Mouse (Mus musculus) embryonic fibroblast, embryonic 13.5 days (primary cell): ENCODE data around the gene Sez6. TPM values are rescaled to one million over a fixed set of nuclear protein-coding genes. Genes with fewer than 3 reads are reported as not detected.

Source experiments
- H3K27ac ChIP-seq: 2 replicates; pipeline ENCODE4 v1.5.1; 2012; ENCODE audit warnings: low read length, control low read depth, inconsistent platforms; ENCODE audit not compliant: insufficient read depth
- H3K4me1 ChIP-seq: 2 replicates; pipeline ENCODE4 v1.6.1; 2011; ENCODE audit warnings: low read length; ENCODE audit not compliant: control insufficient read depth, insufficient read depth
- H3K4me3 ChIP-seq: 2 replicates; pipeline ENCODE4 v1.5.1; 2011; ENCODE audit warnings: mild to moderate bottlenecking, control low read depth, low read length; ENCODE audit not compliant: insufficient read depth
- CTCF ChIP-seq: IDR thresholded peaks from 2 replicates; pipeline ENCODE4 v1.5.1; 2011; ENCODE audit warnings: mild to moderate bottlenecking, control low read depth, low read length, moderate library complexity, borderline replicate concordance; ENCODE audit not compliant: insufficient read depth
- POLR2A ChIP-seq: IDR thresholded peaks from 2 replicates; pipeline ENCODE4 v1.6.1; 2011; ENCODE audit warnings: low read depth, mild to moderate bottlenecking, control low read depth, low read length, moderate library complexity
- polyA plus RNA-seq: library from polyadenylated mRNA; stranded (reverse); fragments of >200 nt; gene quantifications from 2 replicates; pipeline ENCODE4 v1.2.4, GENCODE M21; 2011; ENCODE audit warnings: low read depth; ENCODE audit not compliant: missing spikeins, insufficient read length

The Sez6 gene
- polyA plus RNA-seq, 1 experiment = not detected

DNA sequence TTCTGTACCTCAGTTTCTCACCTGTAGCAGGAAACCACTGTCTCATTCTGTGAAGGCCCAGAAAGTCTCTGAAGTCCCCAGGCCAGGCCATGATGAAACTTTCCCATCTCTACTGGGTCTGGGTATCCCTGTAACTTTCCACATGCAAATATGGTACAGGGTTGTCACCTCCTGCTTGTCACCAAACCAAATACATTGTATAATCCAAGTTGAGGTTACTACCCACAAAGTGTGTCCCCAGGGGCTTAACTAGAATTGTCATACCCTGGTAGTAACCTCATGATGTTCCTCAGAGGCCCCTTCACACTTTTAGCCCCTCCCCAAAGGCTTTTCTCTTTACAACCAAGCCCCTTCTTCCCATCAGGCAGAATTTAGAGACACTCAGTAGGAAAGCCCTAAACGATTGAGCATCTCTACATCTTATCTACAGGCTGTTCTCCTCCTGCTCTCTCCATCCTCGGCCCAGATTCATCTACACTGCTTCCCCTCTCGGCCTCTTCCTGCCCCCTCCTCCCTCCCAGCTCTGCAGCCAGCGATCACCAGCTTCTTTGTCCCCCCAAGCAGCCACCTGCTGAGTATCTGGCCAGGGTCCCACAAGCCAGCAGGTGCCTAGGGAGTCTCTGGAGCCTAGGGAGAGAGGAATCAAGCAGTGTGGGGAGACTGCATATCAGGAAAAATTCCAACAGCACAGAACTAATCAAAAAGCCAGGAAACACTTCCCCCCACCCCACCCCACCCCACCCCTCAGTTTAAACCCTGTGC lies 7.2 kb downstream of the Sez6 start:
- no peak overlapping the region for H3K27ac ChIP-seq
- TF ChIP-seq CTCF (no peak), POLR2A (no peak)
- no peak overlapping the region for H3K4me3 ChIP-seq
- no peaks in the 10 kb centered on the region for H3K4me1 ChIP-seq

DNA sequence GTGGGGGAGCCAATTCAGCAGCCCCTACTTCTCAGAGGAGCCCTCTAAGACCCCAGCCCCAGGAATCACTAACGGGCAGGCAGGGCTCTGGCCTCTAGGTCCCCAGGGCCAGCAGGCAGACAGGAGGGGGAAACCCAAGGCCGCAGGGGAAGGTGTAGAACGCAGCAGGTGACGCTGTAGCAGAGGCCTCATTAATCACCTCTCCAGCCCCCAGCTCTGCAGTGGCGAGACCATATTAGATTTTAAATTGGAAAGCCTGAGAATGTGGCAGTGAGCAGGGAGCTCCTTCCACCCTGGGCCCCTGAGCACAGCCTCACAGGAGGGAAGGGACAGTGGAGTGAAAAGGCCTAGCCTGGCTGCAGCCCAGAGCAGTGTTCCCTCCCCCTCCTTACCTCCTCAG lies 11.6 kb downstream of the Sez6 start:
- Histone ChIP-seq H3K27ac (no peak overlapping the region), H3K4me3 (no peak overlapping the region), H3K4me1 (no peaks in the 10 kb centered on the region)
- TF ChIP-seq POLR2A (no peak), CTCF (no peak)

DNA sequence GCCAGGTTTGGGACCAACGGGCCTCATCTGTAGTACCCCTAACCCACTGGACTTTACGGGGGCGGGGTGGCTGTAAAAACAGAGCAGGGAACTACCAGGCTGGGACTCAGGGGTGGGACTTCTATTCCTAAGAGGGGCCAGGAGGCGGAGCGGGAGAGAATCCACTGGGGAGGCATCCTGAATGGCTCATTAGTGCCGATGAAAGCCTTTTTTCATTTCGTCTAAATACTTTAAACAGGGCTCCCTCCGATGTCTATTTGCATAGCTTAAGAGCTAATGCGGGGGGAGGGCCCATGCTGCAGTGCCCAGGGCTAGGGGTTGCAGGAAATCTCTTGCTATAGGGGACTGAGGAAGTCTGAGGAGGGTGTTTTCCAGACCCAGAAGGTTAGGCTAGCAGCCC lies 17.3 kb downstream of the Sez6 start:
- no peak overlapping the region for H3K27ac ChIP-seq
- TF ChIP-seq POLR2A (no peak), CTCF (no peak)
- H3K4me3 ChIP-seq = no peak overlapping the region
- no peaks in the 10 kb centered on the region for H3K4me1 ChIP-seq

DNA sequence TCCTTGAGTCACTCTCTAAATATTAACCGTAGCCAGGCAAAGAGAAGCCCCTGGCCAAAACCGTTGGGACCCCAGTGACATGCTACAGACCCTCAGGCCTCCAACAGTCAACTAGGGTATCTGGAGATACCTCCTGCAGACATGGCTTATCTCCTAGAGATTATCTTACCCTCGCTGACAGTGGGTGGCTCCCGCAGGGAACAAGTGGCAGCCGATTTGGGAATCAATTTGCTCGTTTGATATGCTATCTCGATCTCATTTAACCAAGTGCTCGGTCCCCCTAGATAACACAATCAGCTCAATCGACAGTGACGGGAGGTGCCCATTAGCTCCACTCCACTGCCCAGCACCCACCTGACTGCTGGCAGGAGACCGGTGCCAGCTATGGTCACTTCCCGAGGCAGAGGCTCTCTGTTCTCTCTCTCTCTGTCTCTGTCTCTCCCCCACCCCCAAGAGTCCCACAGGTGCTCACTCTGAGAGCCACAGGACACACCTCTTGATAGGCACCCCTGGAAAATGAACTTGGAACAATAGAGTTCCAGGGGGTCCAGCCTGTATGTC lies 19.6 kb downstream of the Sez6 start:
- TF ChIP-seq CTCF (no peak), POLR2A (no peak)
- H3K4me1 ChIP-seq = no peaks in the 10 kb centered on the region

DNA sequence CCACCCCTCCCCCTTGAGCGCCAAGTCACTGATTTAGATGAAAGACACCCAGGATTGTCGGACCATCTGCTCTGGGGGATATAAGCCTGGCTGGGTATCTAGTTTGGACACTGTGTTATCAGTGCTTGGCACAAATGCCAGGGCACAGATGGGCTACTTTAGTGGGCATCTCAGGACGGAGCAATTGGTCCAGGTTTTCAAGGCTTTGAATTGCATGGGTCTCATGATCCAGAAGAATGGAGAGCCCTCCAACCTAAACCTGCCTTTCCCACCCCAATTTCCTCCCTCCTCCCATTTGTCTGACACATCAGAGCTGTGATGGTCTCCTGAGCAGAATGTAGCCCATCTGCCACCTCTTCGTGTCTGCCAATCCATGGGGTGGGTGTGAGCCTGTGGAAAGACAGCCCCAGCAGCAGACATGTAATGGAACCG lies 20.2 kb downstream of the Sez6 start:
- Histone ChIP-seq H3K27ac (no peak overlapping the region), H3K4me3 (no peak overlapping the region), H3K4me1 (no peaks in the 10 kb centered on the region)
- TF ChIP-seq POLR2A = no peak
- TF ChIP-seq CTCF = no peak

More for the DNA sequence above, 19.6 kb downstream of the Sez6 start:
- Histone ChIP-seq H3K27ac (no peak overlapping the region), H3K4me3 (no peak overlapping the region)

DNA sequence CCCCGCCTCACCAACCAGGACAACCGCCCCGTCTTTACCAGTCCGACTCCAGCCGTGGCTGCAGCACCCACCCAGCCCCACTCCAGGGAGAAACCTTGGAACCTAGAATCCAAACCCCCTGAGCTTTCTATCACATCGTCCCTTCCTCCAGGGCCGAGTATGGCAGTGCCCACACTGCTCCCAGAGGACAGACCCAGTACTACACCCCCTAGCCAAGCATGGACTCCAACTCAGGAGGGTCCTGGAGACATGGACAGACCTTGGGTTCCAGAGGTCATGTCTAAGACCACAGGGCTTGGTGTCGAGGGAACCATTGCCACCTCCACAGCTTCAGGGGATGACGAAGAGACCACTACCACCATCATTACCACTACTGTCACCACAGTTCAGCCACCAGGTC lies 23.1 kb downstream of the Sez6 start:
- H3K27ac ChIP-seq = no peak overlapping the region
- TF ChIP-seq CTCF = 0 out of 2 replicates have a peak, but pooled peaks have one; percentile 4
- TF ChIP-seq POLR2A = no peak
- H3K4me3 ChIP-seq = no peak overlapping the region
- H3K4me1 ChIP-seq = no peaks in the 10 kb centered on the region

DNA sequence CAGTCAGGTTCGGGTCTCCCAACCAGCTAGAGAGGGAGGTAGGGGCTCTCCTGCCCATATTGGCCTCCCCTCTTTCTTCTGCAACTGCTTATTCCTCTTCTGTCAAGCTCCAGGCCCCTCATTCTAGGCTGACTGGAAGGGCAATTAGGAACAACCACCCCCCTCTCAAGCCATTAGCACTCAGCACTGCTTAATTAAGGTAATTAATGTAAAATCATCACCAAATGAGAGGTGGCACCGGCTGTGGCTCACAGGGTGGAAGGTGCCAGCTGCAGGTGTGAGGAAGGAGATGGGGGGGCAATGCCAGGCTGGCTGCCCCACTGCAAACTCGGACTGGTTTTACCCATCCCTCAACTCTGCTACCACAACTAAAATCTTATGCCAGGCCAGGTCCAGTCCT lies 25.8 kb downstream of the Sez6 start:
- H3K4me1 ChIP-seq = no peaks in the 10 kb centered on the region
- no peak for TF ChIP-seq POLR2A
- no peak for TF ChIP-seq CTCF
- no peak overlapping the region for H3K4me3 ChIP-seq
- no peak overlapping the region for H3K27ac ChIP-seq

DNA sequence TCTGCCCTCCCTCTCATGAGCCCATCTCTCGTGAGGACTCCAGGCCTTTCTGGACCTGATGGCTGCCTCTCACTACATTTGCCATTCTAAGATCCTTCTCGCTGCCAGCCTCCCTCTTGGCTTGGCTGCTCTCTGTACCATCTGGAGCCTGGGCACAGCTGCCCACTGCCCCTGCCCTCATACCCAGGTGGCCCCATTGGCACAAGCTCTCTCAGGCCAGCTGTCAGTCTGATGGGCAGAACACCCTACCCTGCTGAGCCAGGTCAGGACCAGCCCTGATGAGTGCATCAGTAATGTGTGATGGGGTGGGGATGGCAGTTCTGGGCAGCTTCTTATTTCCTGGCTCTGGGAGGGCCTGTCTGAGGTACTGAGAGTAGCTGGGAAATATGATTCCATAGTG lies 27.7 kb downstream of the Sez6 start:
- no peaks in the 10 kb centered on the region for H3K4me1 ChIP-seq
- no peak for TF ChIP-seq CTCF
- no peak for TF ChIP-seq POLR2A
- H3K27ac ChIP-seq = no peak overlapping the region
- no peak overlapping the region for H3K4me3 ChIP-seq

DNA sequence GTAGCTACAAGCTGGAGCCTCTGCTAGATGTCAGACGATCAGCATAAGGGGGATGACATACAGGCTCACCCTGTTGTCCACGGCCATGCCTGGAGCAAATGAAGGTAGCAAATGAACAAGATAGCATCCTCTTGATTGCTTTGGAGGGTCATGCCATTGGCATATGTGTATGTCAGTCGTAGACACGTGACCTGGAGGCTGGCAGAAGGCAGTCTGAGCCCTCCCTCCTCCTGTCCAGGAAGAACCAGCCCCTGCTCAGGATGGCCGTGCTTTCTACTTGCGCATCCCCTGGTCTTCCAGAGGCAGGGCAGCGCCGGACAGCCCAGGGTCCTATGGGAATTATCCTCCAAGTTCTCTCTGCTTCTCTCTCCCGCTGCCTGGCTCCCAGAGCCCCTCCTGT lies 28.3 kb downstream of the Sez6 start:
- Histone ChIP-seq H3K4me3 (no peak overlapping the region), H3K4me1 (no peaks in the 10 kb centered on the region), H3K27ac (no peak overlapping the region)
- TF ChIP-seq POLR2A = no peak
- TF ChIP-seq CTCF = no peak

DNA sequence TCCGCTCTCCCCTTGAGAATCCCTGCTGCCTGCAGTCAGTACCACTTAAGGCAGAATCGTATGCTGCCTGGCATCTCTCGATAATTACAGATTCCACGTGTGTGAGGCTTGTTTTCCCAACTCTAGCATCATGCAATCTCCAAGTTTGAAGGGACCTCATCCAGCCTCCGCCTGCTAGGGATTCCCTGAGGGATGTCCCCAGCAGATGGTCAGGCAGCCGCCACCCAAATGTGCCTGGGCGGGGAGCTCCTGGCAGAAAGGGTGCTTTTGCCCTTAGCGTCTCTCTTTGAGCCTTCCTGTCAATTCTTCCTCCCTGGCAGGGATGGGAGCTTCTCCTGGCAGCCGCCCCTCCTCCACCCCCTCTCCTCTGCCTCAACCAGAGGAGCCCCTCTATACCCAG lies 29.6 kb downstream of the Sez6 start:
- H3K27ac ChIP-seq = no peak overlapping the region
- TF ChIP-seq CTCF (no peak), POLR2A (no peak)
- H3K4me1 ChIP-seq = no peaks in the 10 kb centered on the region
- H3K4me3 ChIP-seq = no peak overlapping the region
